Mouse (Mus musculus) WW6 (cell line): Measurements from ENCODE around the gene Tcf7l2.

Experiments
- DNase-seq: peaks from one replicate; pipeline ENCODE4 v3.0.0-alpha.2; 2013; ENCODE audit warnings: low read depth, low spot score

Tcf7l2 gene

GRCm38 (mm10) chr19:55757403-55757802 lies 15.8 kb downstream of the Tcf7l2 start:
- no peak for DNase-seq

GRCm38 (mm10) chr19:55758158-55758557 lies 16.5 kb downstream of the Tcf7l2 start:
- no peak for DNase-seq

- no peak for DNase-seq
Measured at GRCm38 (mm10) chr19:55759006-55759405, 17.4 kb downstream of the Tcf7l2 start.

- DNase-seq = no peak
Measured at GRCm38 (mm10) chr19:55761086-55761485, 19.5 kb downstream of the Tcf7l2 start.

GRCm38 (mm10) chr19:55762187-55762586 lies 20.6 kb downstream of the Tcf7l2 start:
- DNase-seq = no peak

GRCm38 (mm10) chr19:55765814-55766213 lies 24.2 kb downstream of the Tcf7l2 start:
- no peak for DNase-seq

GRCm38 (mm10) chr19:55767104-55767503 lies 25.5 kb downstream of the Tcf7l2 start:
- no peak for DNase-seq

GRCm38 (mm10) chr19:55767579-55767978 lies 26.0 kb downstream of the Tcf7l2 start:
- DNase-seq = no peak

- DNase-seq = no peak
Measured at GRCm38 (mm10) chr19:55768246-55768645, 26.6 kb downstream of the Tcf7l2 start.

GRCm38 (mm10) chr19:55768889-55769288 lies 27.3 kb downstream of the Tcf7l2 start:
- DNase-seq = no peak

GRCm38 (mm10) chr19:55774334-55774733 lies 32.7 kb downstream of the Tcf7l2 start:
- DNase-seq = no peak

GRCm38 (mm10) chr19:55774824-55775223 lies 33.2 kb downstream of the Tcf7l2 start:
- no peak for DNase-seq

GRCm38 (mm10) chr19:55779871-55780270 lies 38.3 kb downstream of the Tcf7l2 start:
- DNase-seq = no peak

GRCm38 (mm10) chr19:55781087-55781486 lies 39.5 kb downstream of the Tcf7l2 start:
- no peak for DNase-seq

GRCm38 (mm10) chr19:55781681-55782080 lies 40.1 kb downstream of the Tcf7l2 start:
- no peak for DNase-seq

- no peak for DNase-seq
Measured at GRCm38 (mm10) chr19:55784796-55785418, 43.3 kb downstream of the Tcf7l2 start.

- peak; percentile 31 for DNase-seq
Measured at GRCm38 (mm10) chr19:55787420-55787819, 45.8 kb downstream of the Tcf7l2 start.

GRCm38 (mm10) chr19:55788285-55788904 lies 46.8 kb downstream of the Tcf7l2 start:
- no peak for DNase-seq

- DNase-seq = no peak
Measured at GRCm38 (mm10) chr19:55788905-55789295, 47.3 kb downstream of the Tcf7l2 start.

GRCm38 (mm10) chr19:55789838-55790237 lies 48.2 kb downstream of the Tcf7l2 start:
- no peak for DNase-seq

- no peak for DNase-seq
Measured at GRCm38 (mm10) chr19:55791293-55791692, 49.7 kb downstream of the Tcf7l2 start.

- DNase-seq = no peak
Measured at GRCm38 (mm10) chr19:55791886-55792285, 50.3 kb downstream of the Tcf7l2 start.

- peak; percentile 22 for DNase-seq
Measured at GRCm38 (mm10) chr19:55792571-55792970, 51.0 kb downstream of the Tcf7l2 start.

- DNase-seq = no peak
Measured at GRCm38 (mm10) chr19:55793029-55793428, 51.4 kb downstream of the Tcf7l2 start.
